Mouse (Mus musculus): ENCODE measurements at regions not wholly inside any gene's neighbourhood (a gene's known extent, or its start where the extent isn't known, plus 50 kb on each side); places are given as distances from the start of the nearest gene placed in this dataset.
"Not testable (repeated sequence)": the region's sequence is repeated elsewhere in the genome, so short reads cannot be mapped to it uniquely, and the experiment has no call there.

GRCm38 (mm10) chr10:27761402-27761801, 141.8 kb upstream of the Lama2 start:
- peak; percentile 18 to 36 for DNase-seq (ENCODE audit: low spot score in 2 of 2)

- peak; percentile 8 to 15 for DNase-seq (ENCODE audit: low spot score in 2 of 2)
Measured at GRCm38 (mm10) chr10:27802368-27802767, 182.8 kb upstream of the Lama2 start.

- no peak for DNase-seq (ENCODE audit: low spot score in 2 of 2)
Measured at GRCm38 (mm10) chr10:27809539-27809938, 190.0 kb upstream of the Lama2 start.

DNA sequence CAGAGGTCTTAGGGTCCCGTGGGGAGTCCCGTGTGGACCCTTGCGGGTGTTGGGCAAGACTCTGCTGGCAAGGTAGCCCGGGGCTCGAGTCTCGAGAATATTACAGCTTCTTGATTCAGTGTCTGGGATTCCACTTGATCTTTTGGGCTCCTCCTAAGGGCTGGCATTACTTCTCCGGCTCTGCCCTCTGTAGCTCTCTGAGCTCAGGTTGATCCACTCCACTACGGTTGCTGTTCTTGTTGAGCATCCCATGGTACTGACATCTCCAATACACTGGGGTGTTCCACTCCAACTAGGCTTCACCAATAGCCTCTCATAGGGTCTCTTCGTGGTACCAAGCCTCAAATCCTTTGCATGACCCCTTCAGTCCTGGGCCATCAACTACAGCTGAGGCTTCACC, 206.1 kb upstream of the Lama2 start:
- DNase-seq (ENCODE audit: low spot score in 2 of 2) = not testable (repeated sequence)

DNA sequence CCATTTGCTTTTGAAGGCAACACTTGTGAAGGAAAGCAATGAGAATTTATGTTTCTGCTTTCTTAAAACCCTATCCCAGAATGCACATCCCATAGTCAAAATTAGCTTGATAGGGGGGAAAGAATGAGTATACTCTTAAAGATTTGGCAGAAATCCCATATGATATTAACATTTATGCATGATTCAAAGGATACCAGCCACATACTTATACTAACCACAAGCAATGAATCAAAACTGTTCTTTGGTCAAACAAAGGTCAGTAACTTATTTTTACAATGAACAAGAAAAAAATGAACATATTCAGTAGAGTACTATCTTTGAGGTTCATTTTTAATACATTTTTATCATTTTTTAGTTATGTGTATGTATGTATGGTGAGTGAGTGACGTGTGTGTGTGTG, 208.8 kb upstream of the Lama2 start:
- no peak for DNase-seq (ENCODE audit: low spot score in 2 of 2)

DNA sequence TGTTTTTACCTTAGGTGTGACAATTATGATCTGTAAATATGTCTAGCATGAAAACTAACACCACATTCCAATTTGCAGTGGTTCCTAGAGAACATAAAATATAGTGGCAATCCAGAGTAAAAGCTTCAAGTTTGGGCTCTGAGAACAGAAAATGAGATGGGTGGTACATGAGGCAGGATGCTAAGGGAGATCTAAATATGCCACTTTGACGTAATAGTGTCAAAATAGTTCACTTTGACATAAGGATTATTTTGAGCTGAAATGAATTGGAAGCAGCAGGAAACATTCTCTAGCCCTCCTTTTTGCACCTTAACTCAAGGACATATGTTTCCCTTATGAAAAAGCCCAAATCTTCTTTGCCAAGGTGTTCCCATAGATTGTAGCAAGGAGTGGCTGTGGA, 219.1 kb upstream of the Lama2 start:
- no peak for DNase-seq (ENCODE audit: low spot score in 2 of 2)

DNA sequence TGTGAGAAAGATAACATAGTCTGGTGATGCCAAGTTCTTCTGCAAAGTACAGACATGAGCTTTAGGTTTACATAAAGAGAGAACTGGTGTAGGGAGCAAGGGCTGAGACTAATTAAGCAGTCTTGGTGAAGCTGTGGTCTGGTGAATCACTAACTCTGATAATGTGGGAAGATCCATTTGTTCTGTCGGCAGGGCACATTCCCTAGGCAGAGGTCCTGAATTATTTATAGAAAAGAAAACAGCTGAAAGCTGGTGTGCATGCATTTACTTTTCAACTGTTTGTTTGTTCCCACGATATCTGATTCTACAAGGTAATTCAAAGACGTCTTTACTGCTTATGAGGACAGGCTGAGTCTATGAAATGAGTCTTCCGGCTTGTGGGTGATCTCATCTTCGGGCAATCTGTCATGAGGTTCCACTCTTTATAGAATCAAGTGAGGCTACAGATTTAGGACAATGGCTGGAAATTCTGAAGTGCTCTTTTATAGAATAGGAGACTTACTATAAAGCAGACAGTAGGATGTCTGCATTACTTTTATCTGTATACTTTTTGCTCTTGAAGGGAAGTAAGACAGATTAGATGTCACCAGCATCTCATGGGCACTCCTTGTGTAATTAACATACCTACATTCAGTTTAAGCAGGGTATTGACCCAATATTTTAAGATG, 221.6 kb upstream of the Lama2 start:
- DNase-seq (ENCODE audit: low spot score in 2 of 2) = no peak

DNA sequence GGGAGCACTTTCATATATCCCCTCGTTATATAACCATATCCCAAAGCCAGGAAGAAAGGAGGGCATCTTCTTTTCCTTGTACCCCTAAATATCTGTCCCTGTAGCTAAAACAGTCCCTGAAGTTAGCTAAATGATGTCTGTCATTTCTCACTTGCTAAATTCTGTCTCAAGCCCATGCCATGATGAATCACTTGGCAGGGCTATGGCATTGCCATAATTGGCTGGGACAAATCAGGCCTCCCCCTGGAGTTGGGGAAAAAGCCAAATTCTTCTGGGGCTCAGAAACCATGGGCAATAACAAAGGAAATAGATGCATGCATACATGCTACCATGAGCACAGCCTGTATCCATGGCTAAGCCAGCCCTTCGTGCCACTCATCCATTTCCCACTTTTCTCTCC, 223.5 kb upstream of the Lama2 start:
- no peak for DNase-seq (ENCODE audit: low spot score in 2 of 2)

DNA sequence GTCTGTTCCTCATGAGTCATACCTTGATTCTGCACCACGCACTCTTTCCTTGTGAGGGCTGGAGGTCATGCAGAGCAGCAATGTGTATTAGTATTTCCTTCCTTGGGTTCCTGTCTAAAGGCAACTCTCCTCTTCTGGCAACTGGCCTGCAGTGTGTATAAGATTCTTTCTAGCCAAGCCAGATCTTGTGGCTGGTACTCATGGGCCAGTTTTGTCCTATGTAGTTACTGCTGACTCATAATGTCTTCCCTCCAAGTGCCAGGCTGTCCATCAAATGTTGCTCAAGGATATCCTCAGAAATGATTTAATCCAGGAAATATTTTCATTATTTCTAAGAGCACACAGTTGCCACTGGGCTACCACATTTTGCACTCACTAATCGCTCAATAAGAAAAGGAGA, 211.0 kb upstream of the Ptprk start:
- DNase-seq (ENCODE audit: low spot score in 2 of 2) = no peak

DNA sequence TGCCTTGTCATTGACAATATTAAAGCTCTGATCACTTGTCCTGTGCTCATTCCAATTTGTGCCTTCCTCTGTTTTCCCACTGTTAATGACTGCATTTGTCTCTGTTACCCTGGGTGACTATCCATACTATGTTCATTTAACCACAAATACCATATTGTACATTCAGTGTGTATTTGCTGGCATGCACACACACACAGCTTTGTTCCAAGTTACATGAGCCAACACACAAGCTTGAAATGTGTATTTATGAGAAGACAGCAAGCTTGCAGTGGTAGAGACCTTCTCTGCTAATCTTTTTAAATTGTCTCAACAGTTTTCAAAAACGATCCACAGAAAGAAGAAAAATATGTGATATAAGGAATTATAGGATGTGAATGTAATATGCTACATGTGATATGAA, 193.8 kb upstream of the Ptprk start:
- no peak for DNase-seq (ENCODE audit: low spot score in 2 of 2)

- no peak for DNase-seq (ENCODE audit: low spot score in 2 of 2)
Measured at GRCm38 (mm10) chr10:27891778-27892512, 182.7 kb upstream of the Ptprk start.

- DNase-seq (ENCODE audit: low spot score in 2 of 2) = no peak
Measured at GRCm38 (mm10) chr10:27916406-27916805, 158.2 kb upstream of the Ptprk start.

- DNase-seq (ENCODE audit: low spot score in 2 of 2) = no peak
Measured at GRCm38 (mm10) chr10:27927266-27927665, 147.4 kb upstream of the Ptprk start.

DNA sequence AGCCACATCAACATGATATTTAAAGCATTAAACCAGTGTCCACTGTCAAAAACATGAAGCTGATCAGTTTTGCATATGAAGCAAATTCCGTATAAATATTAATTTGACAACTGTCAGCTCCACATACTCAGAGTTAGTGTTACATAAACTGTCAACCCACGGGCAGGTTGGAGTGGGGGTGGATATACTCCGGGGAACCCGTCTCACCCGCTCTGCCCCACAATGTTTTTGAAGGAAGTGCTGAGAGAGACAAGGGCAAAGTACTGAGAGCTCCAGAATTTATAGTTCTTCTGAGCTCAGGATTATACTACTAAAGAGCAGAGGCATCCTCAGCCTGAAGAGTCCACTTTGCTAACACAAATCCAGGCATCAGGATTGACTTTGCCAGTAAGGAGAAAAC, 132.5 kb upstream of the Ptprk start:
- DNase-seq (ENCODE audit: low spot score in 2 of 2) = no peak

- no peak for DNase-seq (ENCODE audit: low spot score in 2 of 2)
Measured at GRCm38 (mm10) chr10:27949127-27949526, 125.5 kb upstream of the Ptprk start.

DNA sequence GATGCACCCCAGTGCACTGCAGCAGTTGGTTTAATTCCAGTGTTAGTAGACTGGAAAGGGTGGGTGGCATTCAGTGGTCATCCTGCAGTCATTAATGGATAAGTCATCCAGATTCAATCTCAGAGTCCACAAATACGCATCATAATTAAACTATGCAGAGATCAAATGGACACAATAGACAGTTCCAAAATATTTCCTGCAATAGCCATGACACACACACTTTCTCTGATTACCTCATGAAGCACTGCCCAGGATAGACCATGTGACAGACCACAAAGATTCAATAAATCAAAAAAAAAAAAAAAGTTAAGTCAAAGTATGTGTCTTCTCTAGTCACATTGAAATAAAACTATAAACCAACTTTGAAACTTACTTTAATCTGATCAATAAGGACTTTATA, 106.4 kb upstream of the Ptprk start:
- DNase-seq (ENCODE audit: low spot score in 2 of 2) = no peak

DNA sequence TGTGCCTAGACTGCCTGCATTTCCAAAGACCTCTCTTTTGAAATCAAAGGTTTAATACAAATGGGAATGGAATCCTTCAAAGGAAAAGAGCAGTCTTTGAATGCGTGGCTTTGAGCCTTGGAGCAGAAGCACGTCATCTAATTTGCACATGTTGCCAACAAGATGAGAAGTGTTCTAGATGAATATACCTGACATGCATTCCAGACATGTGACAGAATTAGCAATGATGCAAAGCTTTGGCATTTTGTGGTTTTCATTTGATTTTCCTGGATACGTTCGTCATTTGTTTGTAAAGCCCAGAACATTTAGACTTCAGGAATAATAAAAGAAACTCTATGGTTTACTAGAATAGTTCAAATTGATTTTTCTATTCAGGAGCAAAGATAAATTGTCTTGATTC, 90.6 kb upstream of the Ptprk start:
- no peak for DNase-seq (ENCODE audit: low spot score in 2 of 2)

DNA sequence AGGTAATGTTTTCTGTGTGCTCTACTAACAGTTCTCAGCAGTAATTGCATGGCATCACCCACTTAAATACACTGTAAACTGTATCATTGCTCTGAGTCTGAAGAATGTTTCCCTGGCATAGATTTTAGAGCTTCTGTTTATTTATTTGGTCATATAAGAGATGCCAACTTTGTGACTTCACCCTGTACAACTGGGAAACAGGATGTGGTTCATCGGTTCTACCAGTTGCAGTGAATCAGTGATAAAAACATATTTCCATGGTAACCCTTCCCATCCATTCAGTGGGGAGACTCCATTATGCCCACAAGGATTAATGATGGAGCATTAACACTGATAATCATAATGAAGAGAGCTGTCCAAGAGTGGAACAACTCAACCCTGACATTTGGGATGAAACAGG, 89.6 kb upstream of the Ptprk start:
- no peak for DNase-seq (ENCODE audit: low spot score in 2 of 2)

- DNase-seq (ENCODE audit: low spot score in 2 of 2) = no peak
Measured at GRCm38 (mm10) chr10:27987026-27987425, 87.6 kb upstream of the Ptprk start.

DNA sequence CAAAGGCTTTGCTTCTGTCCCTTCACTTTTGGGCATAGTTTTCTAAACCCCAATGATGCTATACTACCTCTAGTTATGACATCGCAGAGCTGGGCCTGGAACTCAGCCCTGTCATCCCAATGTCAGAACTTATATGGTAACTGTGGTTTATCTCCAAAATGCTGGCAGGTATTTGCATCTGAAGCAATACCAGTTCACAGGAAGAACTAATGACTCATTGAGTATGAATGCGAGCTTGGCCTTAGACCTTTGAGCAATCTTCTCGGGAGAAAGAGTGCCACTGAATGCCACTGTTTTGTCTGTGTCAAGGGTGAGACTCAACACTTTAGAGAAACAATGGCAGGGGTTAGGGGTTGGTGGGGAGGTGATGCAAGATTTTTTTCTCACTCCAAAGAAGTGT, 86.6 kb upstream of the Ptprk start:
- DNase-seq (ENCODE audit: low spot score in 2 of 2) = no peak

DNA sequence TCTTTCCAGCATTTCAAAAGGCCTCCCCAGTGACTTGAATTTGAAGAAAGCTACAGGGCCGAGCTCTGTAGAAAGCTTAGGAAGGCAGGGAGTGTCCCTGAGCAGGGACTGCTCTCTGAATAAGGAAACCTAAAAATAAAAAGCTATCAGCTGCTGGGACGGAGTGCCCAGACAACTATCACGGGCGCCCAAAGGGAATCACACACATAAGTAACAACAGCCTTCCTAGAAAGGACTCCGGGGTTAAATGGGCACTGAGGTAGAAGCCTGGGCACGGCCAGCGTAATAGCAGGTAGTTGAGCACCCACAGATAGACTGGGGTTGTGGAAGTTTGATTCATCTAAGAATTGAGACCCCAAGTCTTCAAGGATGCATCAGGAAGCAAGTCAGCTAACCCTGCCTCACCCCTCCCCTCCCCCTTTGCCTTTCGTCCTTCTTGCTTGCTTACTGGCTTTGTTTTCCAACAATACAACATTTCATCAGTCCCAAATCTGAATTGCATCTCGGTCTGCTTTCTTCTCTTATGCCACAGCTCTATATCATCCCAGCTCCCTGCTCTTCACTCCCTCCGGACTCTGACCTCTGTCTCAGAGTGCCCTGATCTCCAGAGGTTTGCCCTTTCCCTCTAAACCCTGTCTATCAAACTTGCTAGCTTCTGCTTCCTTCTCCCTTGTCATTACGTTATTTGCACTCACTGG, 84.1 kb upstream of the Ptprk start:
- DNase-seq (ENCODE audit: low spot score in 2 of 2) = no peak

GRCm38 (mm10) chr10:27991057-27991365, 83.6 kb upstream of the Ptprk start:
- DNase-seq (ENCODE audit: low spot score in 2 of 2) = no peak
